Mouse (Mus musculus): ENCODE results near the gene Ttll8. TPM values are rescaled to one million over a fixed set of nuclear protein-coding genes. Genes with fewer than 3 reads are reported as not detected.

The Ttll8 gene
- polyA plus RNA-seq, 1 experiment from 2014 or later: not detected

DNA sequence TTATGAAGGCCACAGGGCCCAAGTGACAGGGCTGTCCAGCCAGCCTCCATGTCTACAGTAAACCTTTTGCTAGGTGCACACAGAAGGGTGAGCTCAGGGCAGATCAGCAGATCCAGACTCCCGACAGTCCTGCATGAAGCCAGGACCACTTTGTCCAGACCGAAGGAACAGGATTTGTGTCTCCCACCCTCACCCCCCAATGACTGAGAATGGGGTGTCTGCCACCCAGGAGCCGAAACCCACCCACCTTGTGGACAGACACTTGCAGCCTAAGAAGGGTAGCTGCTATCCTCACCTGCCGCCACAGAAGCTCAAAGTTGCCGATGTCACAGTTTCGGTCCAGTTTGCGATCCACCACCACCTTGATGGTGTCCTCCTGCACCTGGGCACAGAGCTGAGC lies 39.2 kb downstream of the Ttll8 start:
- Histone ChIP-seq H3K36me3 (ENCODE audit: control insufficient read depth, insufficient read depth, low read length) (no peaks in the 10 kb centered on the region), H3K4me1 (ENCODE audit: control insufficient read depth, insufficient read depth, low read length) (no peaks in the 10 kb centered on the region), H3K4me3 (replicated peaks; ENCODE audit: low read length) (no peak overlapping the region), H3K9ac (ENCODE audit: low read length) (no peak overlapping the region), H3K4me2 (ENCODE audit: low read depth, low read length) (no peak overlapping the region), H3K9me3 (replicated peaks; ENCODE audit: control insufficient read depth, low read length) (no peaks in the 10 kb centered on the region), H3K27ac (ENCODE audit: low read length) (no peak overlapping the region), H3K27me3 (ENCODE audit: control insufficient read depth, insufficient read depth, low read length) (no peaks in the 10 kb centered on the region)
- no peak for ATAC-seq (ENCODE audit: insufficient read depth, low FRiP score)
- 92% methylated on average over 7 of the region's 7 CpGs for WGBS

- no peak overlapping the region for H3K4me3 ChIP-seq (replicated peaks; ENCODE audit: low read length)
- no peak overlapping the region for H3K27ac ChIP-seq (ENCODE audit: low read length)
- 74% methylated on average over 4 of the region's 4 CpGs for WGBS
- no peaks in the 10 kb centered on the region for H3K27me3 ChIP-seq (ENCODE audit: control insufficient read depth, insufficient read depth, low read length)
- no peaks in the 10 kb centered on the region for H3K9me3 ChIP-seq (replicated peaks; ENCODE audit: control insufficient read depth, low read length)
- no peaks in the 10 kb centered on the region for H3K36me3 ChIP-seq (ENCODE audit: control insufficient read depth, insufficient read depth, low read length)
- no peak for ATAC-seq (ENCODE audit: insufficient read depth, low FRiP score)
- no peak overlapping the region for H3K4me2 ChIP-seq (ENCODE audit: low read depth, low read length)
- no peak overlapping the region for H3K9ac ChIP-seq (ENCODE audit: low read length)
- H3K4me1 ChIP-seq (ENCODE audit: control insufficient read depth, insufficient read depth, low read length): no peaks in the 10 kb centered on the region
These were observed 47.9 kb downstream of the Ttll8 start for GRCm38 (mm10) chr15:88906347-88906746.

GRCm38 (mm10) chr15:88904056-88904811 lies 50.0 kb downstream of the Ttll8 start:
- Histone ChIP-seq H3K4me1 (ENCODE audit: control insufficient read depth, insufficient read depth, low read length) (no peaks in the 10 kb centered on the region), H3K4me3 (replicated peaks; ENCODE audit: low read length) (no peak overlapping the region), H3K4me2 (ENCODE audit: low read depth, low read length) (no peak overlapping the region), H3K27me3 (ENCODE audit: control insufficient read depth, insufficient read depth, low read length) (no peaks in the 10 kb centered on the region), H3K27ac (ENCODE audit: low read length) (no peak overlapping the region), H3K9ac (ENCODE audit: low read length) (no peak overlapping the region), H3K9me3 (replicated peaks; ENCODE audit: control insufficient read depth, low read length) (no peaks in the 10 kb centered on the region), H3K36me3 (ENCODE audit: control insufficient read depth, insufficient read depth, low read length) (no peaks in the 10 kb centered on the region)
- 81% methylated on average over 14 of the region's 14 CpGs for WGBS
- ATAC-seq (ENCODE audit: insufficient read depth, low FRiP score): no peak

GRCm38 (mm10) chr15:88903086-88903485 lies 51.1 kb downstream of the Ttll8 start:
- WGBS: 82% methylated on average over 1 of the region's 1 CpGs

DNA sequence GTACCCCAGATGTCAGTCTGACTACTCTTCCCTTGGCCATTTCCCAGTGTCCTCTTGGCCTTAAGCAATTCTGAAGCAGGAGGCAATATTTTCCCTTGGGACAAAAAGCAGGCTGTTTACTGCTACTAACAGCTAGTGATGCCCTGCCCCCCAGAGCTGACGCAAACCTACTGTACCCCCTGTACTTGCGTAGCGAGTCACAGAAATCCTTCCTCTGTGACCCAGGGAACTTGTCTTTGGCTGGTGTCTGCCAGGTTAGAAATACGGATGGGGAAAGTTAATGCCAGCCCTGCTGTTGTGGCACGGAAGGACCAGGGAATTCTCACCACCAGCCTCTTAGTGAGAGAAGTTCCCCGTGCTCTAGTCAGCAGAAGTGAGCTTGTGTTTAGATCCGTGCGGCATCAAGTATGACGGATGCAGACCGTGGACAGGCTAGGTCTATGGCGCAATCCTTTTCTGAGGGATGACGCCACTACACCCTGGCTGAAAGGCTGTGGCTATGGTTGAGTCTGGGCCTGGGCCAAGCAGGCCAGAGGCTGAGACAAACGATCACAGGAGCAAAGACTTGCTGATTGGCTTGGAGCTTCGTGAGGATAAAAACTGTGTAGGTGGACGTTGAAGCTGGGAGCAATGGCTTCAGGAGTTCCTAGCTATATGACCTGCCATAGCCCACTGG lies 51.9 kb downstream of the Ttll8 start:
- ATAC-seq (ENCODE audit: insufficient read depth, low FRiP score): no peak
- Histone ChIP-seq H3K4me3 (replicated peaks; ENCODE audit: low read length) (no peak overlapping the region), H3K36me3 (ENCODE audit: control insufficient read depth, insufficient read depth, low read length) (no peaks in the 10 kb centered on the region), H3K4me2 (ENCODE audit: low read depth, low read length) (no peak overlapping the region), H3K27ac (ENCODE audit: low read length) (no peak overlapping the region), H3K4me1 (ENCODE audit: control insufficient read depth, insufficient read depth, low read length) (no peaks in the 10 kb centered on the region), H3K9ac (ENCODE audit: low read length) (no peak overlapping the region), H3K9me3 (replicated peaks; ENCODE audit: control insufficient read depth, low read length) (no peaks in the 10 kb centered on the region), H3K27me3 (ENCODE audit: control insufficient read depth, insufficient read depth, low read length) (no peaks in the 10 kb centered on the region)
- 73% methylated on average over 15 of the region's 15 CpGs for WGBS

More at GRCm38 (mm10) chr15:88903086-88903485, 51.1 kb downstream of the Ttll8 start:
- Histone ChIP-seq H3K4me2 (ENCODE audit: low read depth, low read length) (no peak overlapping the region), H3K27ac (ENCODE audit: low read length) (no peak overlapping the region), H3K27me3 (ENCODE audit: control insufficient read depth, insufficient read depth, low read length) (no peaks in the 10 kb centered on the region), H3K9me3 (replicated peaks; ENCODE audit: control insufficient read depth, low read length) (no peaks in the 10 kb centered on the region), H3K9ac (ENCODE audit: low read length) (no peak overlapping the region), H3K4me3 (replicated peaks; ENCODE audit: low read length) (no peak overlapping the region), H3K36me3 (ENCODE audit: control insufficient read depth, insufficient read depth, low read length) (no peaks in the 10 kb centered on the region), H3K4me1 (ENCODE audit: control insufficient read depth, insufficient read depth, low read length) (no peaks in the 10 kb centered on the region)
- ATAC-seq (ENCODE audit: insufficient read depth, low FRiP score): no peak

DNA sequence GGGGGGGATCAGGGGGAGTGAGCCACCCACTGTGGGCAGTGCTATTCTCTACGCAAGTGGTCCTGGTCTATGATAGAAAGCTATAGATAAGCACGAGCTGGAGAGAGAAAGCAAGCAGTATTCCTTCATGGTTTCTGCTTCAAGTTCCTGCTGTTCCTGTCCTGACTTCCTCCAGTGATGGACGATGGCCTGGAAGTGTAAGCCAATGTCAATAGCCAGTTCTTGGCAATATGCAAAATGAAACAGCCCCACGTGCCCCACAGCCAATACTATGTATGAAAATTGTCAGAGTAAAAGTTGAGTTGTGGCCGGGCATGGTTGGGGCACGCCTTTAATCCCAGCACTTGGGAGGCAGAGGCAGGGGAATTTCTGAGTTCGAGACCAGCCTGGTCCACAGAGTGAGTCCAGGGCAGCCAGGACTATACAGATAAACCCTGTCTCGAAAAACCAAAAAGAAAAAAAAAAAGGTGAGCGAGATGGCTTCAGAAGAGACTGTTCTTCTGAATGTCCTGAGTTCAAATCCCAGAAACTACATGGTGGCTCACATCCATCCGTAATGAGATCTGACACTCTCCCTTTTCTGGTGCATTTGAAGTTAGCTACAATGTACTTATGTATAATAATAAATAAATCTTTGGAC lies 57.8 kb downstream of the Ttll8 start:
- Histone ChIP-seq H3K27me3 (ENCODE audit: control insufficient read depth, insufficient read depth, low read length) (no peaks in the 10 kb centered on the region), H3K4me3 (replicated peaks; ENCODE audit: low read length) (no peak overlapping the region), H3K9ac (ENCODE audit: low read length) (no peak overlapping the region), H3K4me2 (ENCODE audit: low read depth, low read length) (no peak overlapping the region), H3K4me1 (ENCODE audit: control insufficient read depth, insufficient read depth, low read length) (no peaks in the 10 kb centered on the region), H3K9me3 (replicated peaks; ENCODE audit: control insufficient read depth, low read length) (no peaks in the 10 kb centered on the region), H3K27ac (ENCODE audit: low read length) (no peak overlapping the region), H3K36me3 (ENCODE audit: control insufficient read depth, insufficient read depth, low read length) (no peaks in the 10 kb centered on the region)
- 81% methylated on average over 10 of the region's 10 CpGs for WGBS
- ATAC-seq (ENCODE audit: insufficient read depth, low FRiP score): no peak

DNA sequence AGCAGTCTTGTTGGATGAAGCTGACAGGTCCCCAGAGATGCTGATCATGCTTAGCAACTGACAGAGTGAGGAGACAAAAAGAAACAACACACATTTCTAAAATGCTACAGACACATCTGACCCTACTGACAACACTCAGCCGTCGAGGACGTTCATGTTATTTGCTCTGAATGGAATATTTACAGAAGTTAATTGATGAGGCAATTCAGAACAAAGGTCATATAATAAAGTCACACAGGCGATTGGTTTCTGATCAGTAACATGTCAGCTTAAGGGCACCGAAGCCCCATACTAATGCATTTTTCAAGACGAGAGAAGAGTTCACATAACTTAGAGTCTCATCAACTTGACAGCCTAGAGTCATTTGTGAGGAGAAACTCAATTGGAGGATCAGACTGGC lies 58.3 kb downstream of the Ttll8 start:
- no peak for ATAC-seq (ENCODE audit: insufficient read depth, low FRiP score)
- Histone ChIP-seq H3K27me3 (ENCODE audit: control insufficient read depth, insufficient read depth, low read length) (no peaks in the 10 kb centered on the region), H3K4me3 (replicated peaks; ENCODE audit: low read length) (no peak overlapping the region)

GRCm38 (mm10) chr15:88895119-88895518 lies 59.1 kb downstream of the Ttll8 start:
- 60% methylated on average over 7 of the region's 7 CpGs for WGBS
- no peak for ATAC-seq (ENCODE audit: insufficient read depth, low FRiP score)

More for the DNA sequence above, 58.3 kb downstream of the Ttll8 start:
- 53% methylated on average over 6 of the region's 6 CpGs for WGBS
- H3K4me2 ChIP-seq (ENCODE audit: low read depth, low read length): no peak overlapping the region
- no peaks in the 10 kb centered on the region; the same call in 1 of the 2 replicates for H3K4me1 ChIP-seq (ENCODE audit: control insufficient read depth, insufficient read depth, low read length)
- no peaks in the 10 kb centered on the region for H3K9me3 ChIP-seq (replicated peaks; ENCODE audit: control insufficient read depth, low read length)
- no peak overlapping the region for H3K9ac ChIP-seq (ENCODE audit: low read length)
- no peak overlapping the region for H3K27ac ChIP-seq (ENCODE audit: low read length)
- H3K36me3 ChIP-seq (ENCODE audit: control insufficient read depth, insufficient read depth, low read length): no peaks in the 10 kb centered on the region

DNA sequence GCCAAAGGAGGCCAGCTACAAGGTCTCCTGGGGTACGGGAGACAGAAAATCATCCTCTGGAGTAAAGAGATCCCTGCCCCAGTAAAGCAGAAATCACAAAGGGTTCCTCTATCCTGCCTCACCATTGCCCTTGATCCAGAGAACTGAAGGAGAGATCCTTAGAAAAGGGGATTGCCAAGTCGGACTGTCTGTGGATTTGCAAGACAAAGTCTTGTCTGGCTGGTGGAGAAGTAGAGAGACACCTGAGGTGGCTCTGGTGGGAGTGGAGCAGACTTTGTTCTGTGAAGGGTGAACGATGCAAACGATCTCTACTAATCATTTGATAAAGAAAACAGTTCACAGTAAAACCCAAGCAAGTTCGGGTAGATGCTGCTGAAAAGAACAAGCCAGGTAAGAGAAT lies 61.3 kb downstream of the Ttll8 start:
- H3K9ac ChIP-seq (ENCODE audit: low read length): no peak overlapping the region
- no peak overlapping the region for H3K4me3 ChIP-seq (replicated peaks; ENCODE audit: low read length)
- no peak for ATAC-seq (ENCODE audit: insufficient read depth, low FRiP score)
- no peaks in the 10 kb centered on the region for H3K27me3 ChIP-seq (ENCODE audit: control insufficient read depth, insufficient read depth, low read length)
- H3K9me3 ChIP-seq (replicated peaks; ENCODE audit: control insufficient read depth, low read length): no peaks in the 10 kb centered on the region
- no peaks in the 10 kb centered on the region; the same call in 1 of the 2 replicates for H3K4me1 ChIP-seq (ENCODE audit: control insufficient read depth, insufficient read depth, low read length)
- no peak overlapping the region for H3K4me2 ChIP-seq (ENCODE audit: low read depth, low read length)
- no peak overlapping the region for H3K27ac ChIP-seq (ENCODE audit: low read length)
- no peaks in the 10 kb centered on the region for H3K36me3 ChIP-seq (ENCODE audit: control insufficient read depth, insufficient read depth, low read length)
- WGBS: 75% methylated on average over 5 of the region's 5 CpGs

More at GRCm38 (mm10) chr15:88895119-88895518, 59.1 kb downstream of the Ttll8 start:
- H3K4me2 ChIP-seq (ENCODE audit: low read depth, low read length): no peak overlapping the region
- no peaks in the 10 kb centered on the region; the same call in 1 of the 2 replicates for H3K4me1 ChIP-seq (ENCODE audit: control insufficient read depth, insufficient read depth, low read length)
- no peak overlapping the region for H3K4me3 ChIP-seq (replicated peaks; ENCODE audit: low read length)
- H3K27ac ChIP-seq (ENCODE audit: low read length): no peak overlapping the region
- no peaks in the 10 kb centered on the region for H3K27me3 ChIP-seq (ENCODE audit: control insufficient read depth, insufficient read depth, low read length)
- no peak overlapping the region for H3K9ac ChIP-seq (ENCODE audit: low read length)
- H3K36me3 ChIP-seq (ENCODE audit: control insufficient read depth, insufficient read depth, low read length): no peaks in the 10 kb centered on the region
- H3K9me3 ChIP-seq (replicated peaks; ENCODE audit: control insufficient read depth, low read length): no peaks in the 10 kb centered on the region

Measured in stomach, embryonic 16.5 days (tissue).